Mouse (Mus musculus) testis, adult 10 weeks (tissue): ENCODE data around the gene 1700122O11Rik. TPM values are rescaled to one million over a fixed set of nuclear protein-coding genes. Genes with fewer than 3 reads are reported as not detected.

Experiments used
- polyA plus RNA-seq: library from polyadenylated mRNA; stranded (reverse); fragments of 350-450 nt; fragmentation: Illumina TruSeq; extraction: RNeasy Lipid Tissue Mini Kit (QIAGEN cat#74804); gene quantifications from one replicate; pipeline ENCODE4 v1.2.3, GENCODE M21; 2014; ENCODE audit warnings: low read depth, low replicate concordance

Gene 1700122O11Rik
- 16.5 TPM for polyA plus RNA-seq

DNA sequence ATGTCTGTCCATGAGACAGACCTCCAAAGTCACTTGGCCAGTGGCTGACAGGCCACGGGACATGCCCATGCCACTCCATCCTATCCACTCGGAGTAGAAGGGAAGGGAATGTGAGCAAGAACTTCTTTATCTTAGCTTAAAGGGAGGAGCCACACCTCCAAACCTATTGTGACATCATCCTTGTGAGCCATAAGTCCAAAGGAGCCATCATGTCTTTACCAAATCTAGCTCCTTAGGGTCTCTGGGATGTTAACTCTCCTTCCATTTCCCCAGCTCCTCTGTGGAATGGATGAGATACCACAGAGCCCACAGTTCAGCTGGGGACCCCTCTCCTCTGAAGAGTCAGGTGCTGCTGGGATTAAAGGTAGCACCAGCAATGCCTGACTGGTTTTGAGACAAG, at the start of gene 1700122O11Rik:
TSS of gene 1700122O11Rik (minus strand) at position 101 of the 400 bp plus-strand sequence.

Other genes with a start within 250 kb of the 1700122O11Rik start
- gene Mdfi, start 203.6 kb downstream of the 1700122O11Rik start, polyA plus RNA-seq = not detected
- gene Foxp4, start 113.6 kb downstream of the 1700122O11Rik start, polyA plus RNA-seq = 0.04 TPM
- 79.1 TPM for gene 1700067P10Rik, start 51.0 kb upstream of the 1700122O11Rik start, polyA plus RNA-seq
- gene 9830107B12Rik, start 108.0 kb upstream of the 1700122O11Rik start, polyA plus RNA-seq = not detected
- 0.11 TPM for gene A530064D06Rik, start 129.0 kb upstream of the 1700122O11Rik start, polyA plus RNA-seq
- gene Trem1, start 194.5 kb upstream of the 1700122O11Rik start, polyA plus RNA-seq = 1.6 TPM
- gene Trem3, start 209.5 kb upstream of the 1700122O11Rik start, polyA plus RNA-seq = not detected
- not detected for gene Treml4, start 226.0 kb upstream of the 1700122O11Rik start, polyA plus RNA-seq